Mouse (Mus musculus) c-Kit-positive CD71-negative TER-119-negative erythroid progenitor cells, embryonic 14.5 days (primary cell): Measurements from ENCODE around the gene Farp1.

ENCODE experiments used
- DNase-seq: peaks from one replicate; pipeline ENCODE4 v3.0.0-alpha.2; 2013; ENCODE audit warnings: low read depth

Farp1 gene

GRCm38 (mm10) chr14:121267801-121268200 is 232.8 kb downstream of the Farp1 start:
- no peak for DNase-seq

GRCm38 (mm10) chr14:121270490-121270889 is 235.5 kb downstream of the Farp1 start:
- DNase-seq, result no peak

GRCm38 (mm10) chr14:121274985-121275384 is 240.0 kb downstream of the Farp1 start:
- DNase-seq, result no peak

GRCm38 (mm10) chr14:121276016-121276415 is 241.0 kb downstream of the Farp1 start:
- DNase-seq, result no peak

- peak; percentile 56 for DNase-seq
Measured at GRCm38 (mm10) chr14:121279106-121279505, 244.1 kb downstream of the Farp1 start.

- DNase-seq, result no peak
Measured at GRCm38 (mm10) chr14:121280601-121281335, 245.8 kb downstream of the Farp1 start.

GRCm38 (mm10) chr14:121281336-121281710 is 246.3 kb downstream of the Farp1 start:
- no peak for DNase-seq

- no peak for DNase-seq
Measured at GRCm38 (mm10) chr14:121285379-121286120, 250.6 kb downstream of the Farp1 start.

- DNase-seq, result no peak
Measured at GRCm38 (mm10) chr14:121291881-121292280, 256.9 kb downstream of the Farp1 start.

- DNase-seq, result no peak
Measured at GRCm38 (mm10) chr14:121292391-121292790, 257.4 kb downstream of the Farp1 start.

GRCm38 (mm10) chr14:121294484-121294883 is 259.5 kb downstream of the Farp1 start:
- no peak for DNase-seq

- no peak for DNase-seq
Measured at GRCm38 (mm10) chr14:121297103-121297502, 262.1 kb downstream of the Farp1 start.

GRCm38 (mm10) chr14:121298537-121298936 is 263.5 kb downstream of the Farp1 start:
- no peak for DNase-seq

- DNase-seq, result no peak
Measured at GRCm38 (mm10) chr14:121299093-121299492, 264.1 kb downstream of the Farp1 start.

- DNase-seq, result no peak
Measured at GRCm38 (mm10) chr14:121304523-121304922, 269.5 kb downstream of the Farp1 start.

- DNase-seq, result no peak
Measured at GRCm38 (mm10) chr14:121305316-121306064, 270.5 kb downstream of the Farp1 start.

- DNase-seq, result no peak
Measured at GRCm38 (mm10) chr14:121309909-121310308, 274.9 kb downstream of the Farp1 start.

GRCm38 (mm10) chr14:121310325-121311080 is 275.5 kb downstream of the Farp1 start:
- no peak for DNase-seq

- no peak for DNase-seq
Measured at GRCm38 (mm10) chr14:121311083-121311482, 276.1 kb downstream of the Farp1 start.

- DNase-seq, result no peak
Measured at GRCm38 (mm10) chr14:121313283-121313682, 278.3 kb downstream of the Farp1 start.

GRCm38 (mm10) chr14:121314934-121315333 is 279.9 kb downstream of the Farp1 start:
- no peak for DNase-seq

GRCm38 (mm10) chr14:121316136-121316535 is 281.1 kb downstream of the Farp1 start:
- no peak for DNase-seq
